Mouse (Mus musculus) spleen, adult 2 months (tissue): ENCODE data around the gene Olfr671. TPM values are rescaled to one million over a fixed set of nuclear protein-coding genes. Genes with fewer than 3 reads are reported as not detected.

Source experiments
- DNase-seq, 2 experiments: peaks; one replicate each; pipeline versions ENCODE4 v3.0.0 to v3.0.0-alpha.2; 2012 to 2021; ENCODE audit warnings: low spot score in 2 of 2, low read depth in 1 of 2
- H3K27ac ChIP-seq: fragments of 200-500 bp; 2 replicates; pipeline ENCODE4 v1.5.1; 2012; ENCODE audit warnings: low read length, inconsistent platforms; ENCODE audit not compliant: insufficient read depth
- H3K27me3 ChIP-seq: fragments of 200-500 bp; 2 replicates; pipeline ENCODE4 v1.6.1; 2012; ENCODE audit warnings: mild to moderate bottlenecking, moderate library complexity, low read length, inconsistent platforms; ENCODE audit not compliant: control insufficient read depth, insufficient read depth
- H3K36me3 ChIP-seq: fragments of 200-500 bp; 2 replicates; pipeline ENCODE4 v1.6.1; 2012; ENCODE audit warnings: mild to moderate bottlenecking, low read length, inconsistent platforms; ENCODE audit not compliant: control insufficient read depth, insufficient read depth
- H3K4me1 ChIP-seq: fragments of 200-500 bp; 2 replicates; pipeline ENCODE4 v1.6.1; 2011; ENCODE audit warnings: inconsistent platforms; ENCODE audit not compliant: control insufficient read depth, insufficient read depth, insufficient read length
- H3K4me3 ChIP-seq: fragments of 200-500 bp; 2 replicates; pipeline ENCODE4 v1.5.1; 2011; ENCODE audit warnings: mild to moderate bottlenecking, inconsistent platforms; ENCODE audit not compliant: insufficient read depth, insufficient read length; ENCODE audit errors: extremely low read depth
- CTCF ChIP-seq: fragments of 200-500 bp; IDR thresholded peaks from 2 replicates; pipeline ENCODE4 v1.5.1; 2011; ENCODE audit warnings: mild to moderate bottlenecking, inconsistent platforms; ENCODE audit not compliant: insufficient read depth, insufficient read length, insufficient replicate concordance; ENCODE audit errors: extremely low read depth
- POLR2A ChIP-seq: fragments of 200-500 bp; IDR thresholded peaks from 2 replicates; pipeline ENCODE4 v1.6.1; 2011; ENCODE audit warnings: low read depth, low read length, inconsistent platforms
- WGBS: fragments of 180-500 bp; shearing (Covaris S2); methylation state at CpG from one replicate; pipeline ENCODE4 v1.1.7; 2018; 5-methylcytosine and 5-hydroxymethylcytosine counted together
- polyA plus RNA-seq: library from polyadenylated mRNA; depleted of rRNA; stranded (reverse); fragments of >200 nt; gene quantifications from 2 replicates; pipeline ENCODE4 v1.2.3, GENCODE M21; 2012; rRNA removed

Olfr671 gene
- polyA plus RNA-seq, 1 experiment: not detected

DNA sequence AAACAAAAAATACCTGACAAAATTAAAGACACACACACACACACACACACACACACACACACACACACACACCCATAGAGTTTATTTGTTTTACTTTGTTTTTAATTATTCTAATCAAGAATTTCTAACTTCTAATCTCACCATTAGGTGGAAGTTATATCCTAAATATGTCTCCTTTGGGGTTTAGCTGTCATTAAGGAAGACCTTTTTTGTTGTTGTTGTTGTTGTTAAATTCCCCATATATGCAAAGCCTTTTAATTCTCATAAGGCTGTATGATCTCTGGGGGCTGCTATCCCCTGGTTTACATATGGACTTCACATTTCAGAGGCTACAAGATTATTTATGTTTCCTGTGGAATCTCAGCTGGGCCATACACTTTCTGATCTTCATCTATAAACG lies 45.0 kb downstream of the Olfr671 start, which contains the start of gene Olfr669:
TSS of gene Olfr669 (plus strand) at position 301 of the 400 bp plus-strand sequence.
- Histone ChIP-seq H3K27me3 (no peaks in the 10 kb centered on the region), H3K36me3 (no peaks in the 10 kb centered on the region), H3K4me3 (no peak within 1 kb of the TSS), H3K4me1 (no peaks in the 10 kb centered on the region), H3K27ac (no peak within 1 kb of the TSS)
- DNase-seq: no peak
- 87% methylated on average over 1 of the region's 1 CpGs for WGBS
- no peak for TF ChIP-seq POLR2A
- no peak for TF ChIP-seq CTCF

DNA sequence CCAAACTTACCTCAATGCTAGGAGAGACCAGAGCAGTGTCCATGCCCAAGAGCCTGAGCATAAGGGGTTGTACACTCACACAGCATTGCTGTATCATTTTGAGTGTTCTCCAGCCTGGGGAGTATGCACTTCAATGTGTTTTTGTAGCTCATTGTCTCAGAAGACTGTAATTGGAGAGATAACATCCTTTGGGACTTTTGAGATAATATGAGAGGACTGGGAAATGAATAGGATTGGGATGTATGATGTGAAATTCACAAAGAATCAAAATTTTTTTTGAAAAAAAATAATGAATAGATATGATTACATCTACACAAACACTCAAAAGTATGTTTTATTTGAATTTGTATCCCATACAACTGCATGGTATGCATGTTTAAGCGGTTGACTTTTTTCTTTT lies 51.0 kb downstream of the Olfr671 start, which contains the start of gene Olfr668:
TSS of gene Olfr668 (minus strand) at position 101 of the 400 bp plus-strand sequence.
- no peaks in the 10 kb centered on the region for H3K4me1 ChIP-seq

More for the DNA sequence above, 51.0 kb downstream of the Olfr671 start, which contains the start of gene Olfr668:
- WGBS: 64% methylated on average over 1 of the region's 1 CpGs
- no peak for DNase-seq
- Histone ChIP-seq H3K4me3 (no peak within 1 kb of the TSS), H3K27me3 (no peaks in the 10 kb centered on the region), H3K27ac (no peak within 1 kb of the TSS), H3K36me3 (no peaks in the 10 kb centered on the region)
- no peak for TF ChIP-seq POLR2A
- TF ChIP-seq CTCF: no peak

Other genes with a start within 250 kb of the Olfr671 start
- gene Usp17le, start 201.7 kb downstream of the Olfr671 start, polyA plus RNA-seq: not detected in 2 replicates
- not detected in 2 replicates for gene Usp17lb, start 136.5 kb downstream of the Olfr671 start, polyA plus RNA-seq
- gene Usp17la, start 122.1 kb downstream of the Olfr671 start, polyA plus RNA-seq: not detected in 2 replicates
- gene Olfr665, start 101.1 kb downstream of the Olfr671 start, polyA plus RNA-seq: not detected in 2 replicates
- gene Olfr666, start 83.2 kb downstream of the Olfr671 start, polyA plus RNA-seq: not detected in 2 replicates
- gene Olfr667, start 57.6 kb downstream of the Olfr671 start, polyA plus RNA-seq: not detected in 2 replicates
- not detected in 2 replicates for gene Olfr668, start 51.1 kb downstream of the Olfr671 start, polyA plus RNA-seq
- gene Olfr669, start 44.9 kb downstream of the Olfr671 start, polyA plus RNA-seq: not detected in 2 replicates
- not detected in 2 replicates for gene Olfr670, start 16.5 kb downstream of the Olfr671 start, polyA plus RNA-seq
- not detected in 2 replicates for gene Olfr672, start 22.9 kb upstream of the Olfr671 start, polyA plus RNA-seq
- not detected in 2 replicates for gene Olfr675, start 49.3 kb upstream of the Olfr671 start, polyA plus RNA-seq
- gene Olfr676, start 53.6 kb upstream of the Olfr671 start, polyA plus RNA-seq: not detected in 2 replicates
- gene Olfr677, start 72.2 kb upstream of the Olfr671 start, polyA plus RNA-seq: not detected in 2 replicates
- gene Olfr678, start 85.3 kb upstream of the Olfr671 start, polyA plus RNA-seq: not detected in 2 replicates
- gene Olfr679, start 102.1 kb upstream of the Olfr671 start, polyA plus RNA-seq: not detected in 2 replicates
- gene Olfr680-ps1, start 113.7 kb upstream of the Olfr671 start, polyA plus RNA-seq: not detected in 2 replicates
- not detected in 2 replicates for gene Olfr681, start 137.7 kb upstream of the Olfr671 start, polyA plus RNA-seq
- not detected in 2 replicates for gene Olfr683, start 167.9 kb upstream of the Olfr671 start, polyA plus RNA-seq
- not detected in 2 replicates for gene Olfr684, start 184.5 kb upstream of the Olfr671 start, polyA plus RNA-seq
- not detected in 2 replicates for gene Olfr685, start 206.9 kb upstream of the Olfr671 start, polyA plus RNA-seq
- not detected in 2 replicates for gene Olfr686, start 228.4 kb upstream of the Olfr671 start, polyA plus RNA-seq